Mouse (Mus musculus) bone marrow, adult 2 months (tissue): ENCODE data around the gene Igfbp5. TPM values are rescaled to one million over a fixed set of nuclear protein-coding genes. Genes with fewer than 3 reads are reported as not detected.

Source experiments
- H3K27ac ChIP-seq: fragments of 200-500 bp; 2 replicates; pipeline ENCODE4 v1.5.1; 2012; ENCODE audit warnings: low read depth, mild to moderate bottlenecking, control low read depth, inconsistent platforms, low read length; ENCODE audit not compliant: control insufficient read depth, poor library complexity, insufficient read depth
- H3K4me1 ChIP-seq: fragments of 200-500 bp; 2 replicates; pipeline ENCODE4 v1.6.1; 2011; ENCODE audit warnings: low read length; ENCODE audit not compliant: control insufficient read depth, insufficient read depth
- H3K4me3 ChIP-seq: fragments of 200-500 bp; replicated peaks from 2 replicates; pipeline ENCODE3; 2011; ENCODE audit warnings: mild to moderate bottlenecking, low read depth, low read length, control low read depth; ENCODE audit not compliant: control insufficient read depth
- CTCF ChIP-seq: fragments of 200-500 bp; IDR thresholded peaks from 2 replicates; pipeline ENCODE4 v1.5.1; 2011; ENCODE audit warnings: low read length, control low read depth; ENCODE audit not compliant: control insufficient read depth, insufficient read depth
- POLR2A ChIP-seq: fragments of 200-500 bp; IDR thresholded peaks from 2 replicates; pipeline ENCODE4 v1.6.1; 2011; ENCODE audit warnings: low read depth, mild to moderate bottlenecking, control low read depth, low read length, borderline replicate concordance; ENCODE audit not compliant: control insufficient read depth
- WGBS: fragments of 180-500 bp; shearing (Covaris S2); methylation state at CpG from one replicate; pipeline ENCODE4 v1.1.7; 2018; 5-methylcytosine and 5-hydroxymethylcytosine counted together
- polyA plus RNA-seq: library from polyadenylated mRNA; stranded (reverse); fragments of >200 nt; gene quantifications from 2 replicates; pipeline ENCODE4 v1.2.4, GENCODE M21; 2011; ENCODE audit warnings: low replicate concordance; ENCODE audit not compliant: missing spikeins, insufficient read depth, insufficient read length

Igfbp5 gene
- polyA plus RNA-seq, 1 experiment: 53.8 TPM

DNA sequence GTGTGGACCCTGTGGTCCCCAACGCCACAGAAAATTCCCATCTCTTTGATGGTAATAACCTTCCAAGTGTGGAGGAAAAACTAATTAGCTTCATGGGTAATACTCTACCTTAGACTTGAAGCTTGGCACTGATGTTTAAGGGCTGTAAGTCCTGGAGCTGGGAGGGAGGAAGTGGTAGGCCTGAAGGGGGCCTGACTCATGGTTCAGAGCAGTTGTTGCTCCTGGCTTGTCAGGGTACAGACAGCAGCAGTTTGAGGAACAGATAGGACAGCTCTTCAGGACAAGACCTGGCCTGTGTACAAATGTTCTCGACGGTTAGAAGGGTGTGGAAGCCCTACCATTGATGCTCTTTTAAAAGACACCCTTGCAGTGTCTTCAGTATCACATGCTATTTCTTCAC lies 59.1 kb downstream of the Igfbp5 start:
- no peak overlapping the region for H3K4me3 ChIP-seq
- H3K27ac ChIP-seq: no peak overlapping the region
- 45% methylated on average over 3 of the region's 3 CpGs for WGBS
- no peaks in the 10 kb centered on the region for H3K4me1 ChIP-seq
- TF ChIP-seq CTCF (no peak), POLR2A (no peak)

- 84% methylated on average over 5 of the region's 5 CpGs for WGBS
Observed at GRCm38 (mm10) chr1:72815184-72815583, 59.5 kb downstream of the Igfbp5 start.

DNA sequence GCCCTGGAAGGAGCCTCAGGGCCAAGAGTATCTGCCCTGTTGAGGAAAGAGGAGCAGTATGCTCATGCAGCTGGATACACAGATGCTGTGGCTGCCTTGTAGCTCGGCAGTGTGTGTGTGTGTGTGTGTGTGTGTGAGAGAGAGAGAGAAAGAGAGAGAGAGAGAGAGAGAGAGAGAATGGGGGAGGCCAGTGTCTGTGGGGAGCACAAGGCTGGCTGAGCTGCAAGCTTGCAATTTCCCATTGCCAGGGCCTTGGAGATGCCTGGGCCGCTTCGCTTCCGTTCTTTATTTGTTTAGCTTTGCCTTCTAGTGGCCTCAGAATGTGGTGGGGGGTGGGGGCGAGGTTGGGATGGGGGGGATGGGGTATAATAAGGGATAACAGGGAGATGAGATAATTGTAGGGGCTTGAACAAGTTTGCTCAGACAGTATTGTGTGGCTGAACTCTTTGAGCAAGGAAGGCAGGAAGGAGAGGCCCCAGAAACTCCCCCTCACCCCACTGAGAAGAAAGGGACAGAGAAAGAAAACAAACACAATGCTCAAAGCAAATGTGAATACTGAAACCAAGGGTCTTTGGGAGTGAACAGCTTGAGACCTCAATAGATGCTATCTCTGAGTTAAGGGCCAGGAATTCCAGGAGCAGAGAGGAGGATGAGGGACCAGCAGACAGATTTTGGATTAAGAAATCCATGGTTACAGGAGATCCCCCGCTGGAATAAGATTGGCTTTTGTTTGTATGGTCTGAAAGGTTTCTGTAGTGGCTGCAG lies 60.9 kb downstream of the Igfbp5 start:
- H3K4me1 ChIP-seq: no peaks in the 10 kb centered on the region
- TF ChIP-seq CTCF (no peak), POLR2A (no peak)
- WGBS: 48% methylated on average over 6 of the region's 6 CpGs
- H3K27ac ChIP-seq: no peak overlapping the region
- no peak overlapping the region for H3K4me3 ChIP-seq

More at GRCm38 (mm10) chr1:72815184-72815583, 59.5 kb downstream of the Igfbp5 start:
- H3K4me1 ChIP-seq: no peaks in the 10 kb centered on the region
- H3K4me3 ChIP-seq: no peak overlapping the region
- no peak overlapping the region for H3K27ac ChIP-seq
- TF ChIP-seq CTCF: no peak
- no peak for TF ChIP-seq POLR2A

DNA sequence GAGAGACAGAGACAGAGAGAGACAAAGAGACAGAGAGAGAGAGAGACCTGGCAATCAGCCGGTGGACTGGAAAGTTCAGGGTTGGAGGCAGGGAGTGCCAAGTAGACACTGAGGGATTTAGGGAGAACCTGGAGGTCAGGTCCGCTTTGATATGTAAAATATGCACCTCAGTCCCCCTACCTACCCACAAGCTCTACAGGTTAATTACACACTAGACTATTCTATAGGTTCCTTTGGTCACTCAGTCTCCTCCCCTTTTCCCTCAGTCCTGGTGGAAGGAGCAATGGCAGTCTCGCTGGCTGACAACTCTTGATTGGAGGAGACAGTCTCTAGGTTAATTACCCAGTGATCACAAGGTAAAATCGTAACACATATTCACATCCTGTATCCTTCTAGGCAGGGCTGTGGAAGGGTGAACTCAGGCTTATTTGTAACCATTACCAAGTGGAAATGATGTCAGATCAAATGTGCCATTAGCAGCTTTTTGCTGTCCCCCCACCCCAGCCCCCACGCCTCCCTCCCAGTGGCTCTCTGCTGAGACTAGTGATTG lies 61.5 kb downstream of the Igfbp5 start:
- Histone ChIP-seq H3K4me3 (no peak overlapping the region), H3K4me1 (no peaks in the 10 kb centered on the region), H3K27ac (no peak overlapping the region)
- 72% methylated on average over 5 of the region's 5 CpGs for WGBS
- no peak for TF ChIP-seq CTCF
- TF ChIP-seq POLR2A: no peak

- 79% methylated on average over 3 of the region's 3 CpGs for WGBS
- no peaks in the 10 kb centered on the region for H3K4me1 ChIP-seq
- H3K4me3 ChIP-seq: no peak overlapping the region
- TF ChIP-seq CTCF (no peak), POLR2A (no peak)
- H3K27ac ChIP-seq: no peak overlapping the region
Observed at GRCm38 (mm10) chr1:72811061-72811460, 63.6 kb downstream of the Igfbp5 start.

- Histone ChIP-seq H3K4me3 (no peak overlapping the region), H3K4me1 (no peaks in the 10 kb centered on the region), H3K27ac (no peak overlapping the region)
- WGBS: 78% methylated on average over 7 of the region's 7 CpGs
- TF ChIP-seq POLR2A: no peak
- TF ChIP-seq CTCF: no peak
Observed at GRCm38 (mm10) chr1:72809951-72810675, 64.6 kb downstream of the Igfbp5 start.

DNA sequence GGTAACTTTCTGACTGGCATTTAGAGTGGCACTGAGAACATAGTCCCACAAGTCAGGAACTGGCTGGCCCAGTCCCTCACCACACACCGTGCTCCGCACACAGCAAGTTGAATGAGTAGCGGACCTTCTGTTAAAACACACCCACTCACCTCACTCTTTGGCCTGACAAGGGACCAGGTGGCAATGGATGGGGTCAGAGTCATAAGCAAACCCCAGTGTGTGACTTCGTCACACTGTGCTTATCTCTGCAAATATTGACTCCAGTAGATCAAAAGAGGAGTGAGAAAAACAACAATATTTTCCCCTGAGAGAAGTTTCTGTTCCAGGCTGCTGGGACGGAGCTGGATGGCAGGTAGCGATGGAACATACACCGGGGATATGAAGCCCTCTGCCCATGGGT lies 65.4 kb downstream of the Igfbp5 start:
- H3K4me1 ChIP-seq: no peaks in the 10 kb centered on the region
- WGBS: 92% methylated on average over 7 of the region's 7 CpGs
- H3K4me3 ChIP-seq: no peak overlapping the region
- H3K27ac ChIP-seq: no peak overlapping the region
- TF ChIP-seq POLR2A: no peak
- TF ChIP-seq CTCF: no peak

Other genes starting within 250 kb of the Igfbp5 start
- not detected in 2 replicates for gene Ankar, start 174.3 kb downstream of the Igfbp5 start, polyA plus RNA-seq
- 705 and 1,372 TPM in 2 replicates for gene Rpl37a, start 163.6 kb downstream of the Igfbp5 start, polyA plus RNA-seq
- 9.5 TPM in 1 of 2 replicates, not detected in the other for gene Igfbp2, start 50.4 kb downstream of the Igfbp5 start, polyA plus RNA-seq
- gene Tnp1, start 141.0 kb upstream of the Igfbp5 start, polyA plus RNA-seq: not detected in 2 replicates